Mouse (Mus musculus): ENCODE data around the gene Ccdc15.

- TF ChIP-seq CTCF (IDR thresholded peaks at IDR 0.05; ENCODE audit: low read depth) (no peak), EP300 (optimal IDR thresholded peaks at IDR 0.05) (no peak)
Observed at GRCm38 (mm10) chr9:37244600-37244999, 103.6 kb downstream of the Ccdc15 start.
